Mouse (Mus musculus): ENCODE results near the gene Plekhh2. TPM values are rescaled to one million over a fixed set of nuclear protein-coding genes. Genes with fewer than 3 reads are reported as not detected.
A peak's percentile ranks its signal among the peaks of the same experiment; 100 is the strongest.

Plekhh2 gene
- total and polyA plus RNA-seq, 3 experiments: 1.4 to 2.0 (median 1.7) TPM

DNA sequence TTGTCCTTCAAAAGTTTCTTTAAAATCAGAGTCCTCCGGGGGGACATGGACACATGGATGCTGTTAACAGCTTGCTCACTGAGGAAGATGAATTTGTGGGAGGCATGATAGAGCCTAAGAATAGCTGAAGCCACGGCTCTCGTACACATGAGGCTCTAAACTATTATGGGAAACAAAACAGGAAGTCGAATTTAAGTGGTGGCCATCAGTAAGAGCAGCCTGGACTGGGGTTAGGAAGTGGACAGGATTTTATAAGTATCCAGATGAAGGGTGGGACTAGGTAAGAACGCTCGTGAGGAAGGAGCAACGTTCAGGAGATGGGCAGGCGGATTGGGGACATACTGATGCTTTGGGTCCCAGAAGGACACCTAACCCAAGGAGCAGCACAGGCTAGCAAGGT is 67.6 kb downstream of the Plekhh2 start:
- Histone ChIP-seq H3K4me1 (ENCODE audit: control insufficient read depth, insufficient read depth, low read length) (peaks cover 9% of the 10 kb centered on the region), H3K27me3 (ENCODE audit: control insufficient read depth, insufficient read depth, low read length) (no peaks in the 10 kb centered on the region), H3K27ac (peak overlapping the region; percentile 38), H3K79me2 (replicated peaks; ENCODE audit: control insufficient read depth, insufficient read depth, low read length) (no peaks in the 10 kb centered on the region), H3K4me3 (no peak overlapping the region), H3K36me3 (ENCODE audit: control insufficient read depth, insufficient read depth, low read length) (no peaks in the 10 kb centered on the region), H3K9ac (ENCODE audit: low read depth, low read length) (no peak overlapping the region)
- TF ChIP-seq EP300 (IDR thresholded peaks at IDR 0.05; ENCODE audit: insufficient read depth, low read depth, low read length) (no peak), POLR2A (IDR thresholded peaks at IDR 0.05; ENCODE audit: insufficient read depth, low read depth, low read length) (peak; percentile 34; the same call in 1 of the 2 replicates)
- 25% methylated on average over 8 of the region's 8 CpGs for WGBS
- intact Hi-C loops (cut with DNase I): loop anchor here (5.0 kb wide), 1 partner anchor 42 kb away; no protein-coding TSS in a partner anchor
- no peak for DNase-seq

DNA sequence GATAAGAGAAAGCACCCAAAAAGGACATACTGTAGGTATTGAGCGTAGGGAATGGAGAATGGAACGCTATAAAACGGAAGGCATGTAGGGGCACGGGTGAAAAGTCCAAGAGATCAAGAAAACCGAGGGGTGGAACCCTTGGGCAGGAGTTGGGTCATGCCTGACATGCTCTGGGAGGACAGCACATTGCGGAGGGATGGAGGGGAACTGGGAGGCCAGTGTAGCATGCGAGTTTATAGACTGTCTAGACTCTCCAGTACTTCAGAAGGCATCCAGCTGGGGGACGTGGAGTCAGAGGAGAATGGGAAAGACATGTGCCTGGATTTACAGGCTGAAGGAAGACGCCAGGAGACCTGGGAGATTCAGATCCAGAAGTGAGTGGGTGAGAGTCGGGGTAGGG is 68.1 kb downstream of the Plekhh2 start:
- TF ChIP-seq EP300 (IDR thresholded peaks at IDR 0.05; ENCODE audit: insufficient read depth, low read depth, low read length): no peak
- H3K79me2 ChIP-seq (replicated peaks; ENCODE audit: control insufficient read depth, insufficient read depth, low read length): no peaks in the 10 kb centered on the region
- H3K36me3 ChIP-seq (ENCODE audit: control insufficient read depth, insufficient read depth, low read length): no peaks in the 10 kb centered on the region; the same call in 1 of the 2 replicates
- peak overlapping the region; percentile 38 for H3K27ac ChIP-seq
- intact Hi-C loops (cut with DNase I): loop anchor here (5.0 kb wide), 1 partner anchor 43 kb away; no protein-coding TSS in a partner anchor
- no peak overlapping the region for H3K4me3 ChIP-seq
- 77% methylated on average over 10 of the region's 10 CpGs for WGBS
- no peaks in the 10 kb centered on the region for H3K27me3 ChIP-seq (ENCODE audit: control insufficient read depth, insufficient read depth, low read length)
- no peak for DNase-seq
- H3K9ac ChIP-seq (ENCODE audit: low read depth, low read length): no peak overlapping the region
- H3K4me1 ChIP-seq (ENCODE audit: control insufficient read depth, insufficient read depth, low read length): peaks cover 11% of the 10 kb centered on the region

DNA sequence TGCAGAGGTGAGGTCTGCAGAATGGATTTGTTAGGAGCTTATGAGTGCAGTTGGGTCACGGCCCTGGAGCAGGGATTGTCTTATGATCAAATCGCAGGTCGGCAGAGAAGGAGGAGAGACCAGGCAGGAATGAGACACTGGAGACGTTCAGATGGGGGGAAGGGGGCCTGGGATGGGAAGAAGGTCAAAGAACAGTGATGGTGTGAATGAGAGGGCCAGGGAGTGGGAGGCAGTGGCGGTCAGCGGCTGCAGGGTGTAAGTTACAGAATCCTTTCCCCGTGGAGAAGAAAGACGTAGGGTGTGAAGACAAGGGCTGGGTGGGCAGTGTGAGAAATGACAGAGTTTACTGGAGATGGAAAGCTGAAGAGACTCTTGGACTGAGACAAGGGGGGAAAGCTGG is 69.1 kb downstream of the Plekhh2 start:
- WGBS: 68% methylated on average over 8 of the region's 8 CpGs
- no peak for DNase-seq
- peaks cover 13% of the 10 kb centered on the region for H3K4me1 ChIP-seq (ENCODE audit: control insufficient read depth, insufficient read depth, low read length)
- no peaks in the 10 kb centered on the region for H3K79me2 ChIP-seq (replicated peaks; ENCODE audit: control insufficient read depth, insufficient read depth, low read length)
- no peak for TF ChIP-seq CTCF (IDR thresholded peaks at IDR 0.05)
- no peak for TF ChIP-seq POLR2A (IDR thresholded peaks at IDR 0.05; ENCODE audit: insufficient read depth, low read depth, low read length)
- TF ChIP-seq EP300 (IDR thresholded peaks at IDR 0.05; ENCODE audit: insufficient read depth, low read depth, low read length): no peak
- H3K27me3 ChIP-seq (ENCODE audit: control insufficient read depth, insufficient read depth, low read length): no peaks in the 10 kb centered on the region
- intact Hi-C loops (cut with DNase I): no loop called here
- H3K4me3 ChIP-seq: no peak overlapping the region
- no peaks in the 10 kb centered on the region; the same call in 1 of the 2 replicates for H3K36me3 ChIP-seq (ENCODE audit: control insufficient read depth, insufficient read depth, low read length)
- no peak overlapping the region for H3K9ac ChIP-seq (ENCODE audit: low read depth, low read length)
- H3K27ac ChIP-seq: no peak overlapping the region

DNA sequence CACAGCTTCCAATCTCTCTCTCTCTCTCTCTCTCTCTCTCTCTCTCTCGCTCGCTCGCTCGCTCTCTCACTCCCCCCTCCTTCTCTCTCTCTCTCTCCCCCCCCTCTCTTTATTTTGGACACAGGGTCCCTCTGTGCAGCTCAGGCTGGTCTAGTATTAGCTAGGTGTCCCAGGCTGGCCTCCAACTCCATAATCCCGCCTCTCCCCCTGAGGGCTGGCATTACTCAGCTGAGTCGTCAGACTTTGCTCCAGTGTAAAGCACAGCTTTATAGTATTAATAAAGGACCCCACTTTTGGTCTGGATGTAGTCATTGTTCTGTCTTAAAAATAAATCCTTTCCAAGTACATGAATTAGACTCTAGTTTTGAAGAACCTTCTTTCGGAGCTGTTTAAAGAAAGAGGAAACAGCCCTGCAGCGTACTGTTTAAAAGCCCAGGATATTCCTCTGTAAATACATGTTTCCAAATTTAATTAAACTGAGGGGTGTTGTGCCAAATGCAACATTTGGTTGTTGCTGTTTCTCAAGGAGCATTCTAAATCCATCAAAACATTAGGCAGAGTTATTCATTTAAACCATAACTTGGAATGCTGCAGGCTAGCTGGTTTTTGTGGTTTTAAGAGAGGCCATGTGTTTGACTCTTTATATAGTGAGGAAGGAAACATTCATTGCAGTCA is 70.2 kb downstream of the Plekhh2 start:
- WGBS: 59% methylated on average over 8 of the region's 8 CpGs
- intact Hi-C loops (cut with DNase I): no loop called here
- no peaks in the 10 kb centered on the region for H3K79me2 ChIP-seq (replicated peaks; ENCODE audit: control insufficient read depth, insufficient read depth, low read length)
- H3K4me3 ChIP-seq: no peak overlapping the region
- no peak for TF ChIP-seq POLR2A (IDR thresholded peaks at IDR 0.05; ENCODE audit: insufficient read depth, low read depth, low read length)
- no peak for TF ChIP-seq CTCF (IDR thresholded peaks at IDR 0.05)
- TF ChIP-seq EP300 (IDR thresholded peaks at IDR 0.05; ENCODE audit: insufficient read depth, low read depth, low read length): no peak
- no peak overlapping the region for H3K9ac ChIP-seq (ENCODE audit: low read depth, low read length)
- no peaks in the 10 kb centered on the region for H3K27me3 ChIP-seq (ENCODE audit: control insufficient read depth, insufficient read depth, low read length)
- no peak overlapping the region for H3K27ac ChIP-seq
- DNase-seq: no peak
- no peaks in the 10 kb centered on the region; the same call in 1 of the 2 replicates for H3K36me3 ChIP-seq (ENCODE audit: control insufficient read depth, insufficient read depth, low read length)
- peaks cover 13% of the 10 kb centered on the region for H3K4me1 ChIP-seq (ENCODE audit: control insufficient read depth, insufficient read depth, low read length)

DNA sequence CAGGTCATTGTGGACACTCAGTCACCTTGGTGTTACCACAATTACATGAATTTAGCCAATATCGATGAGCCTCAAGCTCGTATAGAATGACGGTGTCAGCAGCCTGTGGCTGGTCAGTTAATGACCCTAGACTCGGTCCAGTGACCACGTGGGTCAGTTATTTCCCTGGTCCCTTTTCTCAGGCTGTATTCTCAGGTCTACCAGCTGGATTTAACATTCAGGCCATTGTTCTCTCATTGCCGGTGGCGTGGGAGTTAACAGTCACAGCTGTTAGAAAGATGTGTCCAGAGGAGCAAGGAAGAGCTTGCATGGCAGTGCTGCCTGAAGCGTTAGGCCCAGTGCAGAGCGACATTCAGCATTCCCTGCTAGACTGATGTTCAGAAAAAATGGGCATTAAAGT is 72.4 kb downstream of the Plekhh2 start:
- DNase-seq: peak in 1 of 2 experiments; percentile 35
- H3K27ac ChIP-seq: peak overlapping the region; percentile 48; the same call in 1 of the 2 replicates
- intact Hi-C loops (cut with DNase I): no loop called here
- H3K4me1 ChIP-seq (ENCODE audit: control insufficient read depth, insufficient read depth, low read length): peaks cover 12% of the 10 kb centered on the region
- no peaks in the 10 kb centered on the region for H3K79me2 ChIP-seq (replicated peaks; ENCODE audit: control insufficient read depth, insufficient read depth, low read length)
- no peaks in the 10 kb centered on the region; the same call in 1 of the 2 replicates for H3K36me3 ChIP-seq (ENCODE audit: control insufficient read depth, insufficient read depth, low read length)
- H3K27me3 ChIP-seq (ENCODE audit: control insufficient read depth, insufficient read depth, low read length): no peaks in the 10 kb centered on the region
- TF ChIP-seq POLR2A (IDR thresholded peaks at IDR 0.05; ENCODE audit: insufficient read depth, low read depth, low read length) (peak; percentile 40; the same call in 1 of the 2 replicates), CTCF (IDR thresholded peaks at IDR 0.05) (no peak), EP300 (IDR thresholded peaks at IDR 0.05; ENCODE audit: insufficient read depth, low read depth, low read length) (peak; percentile 75)
- 52% methylated on average over 9 of the region's 9 CpGs for WGBS
- no peak overlapping the region for H3K9ac ChIP-seq (ENCODE audit: low read depth, low read length)
- no peak overlapping the region for H3K4me3 ChIP-seq

DNA sequence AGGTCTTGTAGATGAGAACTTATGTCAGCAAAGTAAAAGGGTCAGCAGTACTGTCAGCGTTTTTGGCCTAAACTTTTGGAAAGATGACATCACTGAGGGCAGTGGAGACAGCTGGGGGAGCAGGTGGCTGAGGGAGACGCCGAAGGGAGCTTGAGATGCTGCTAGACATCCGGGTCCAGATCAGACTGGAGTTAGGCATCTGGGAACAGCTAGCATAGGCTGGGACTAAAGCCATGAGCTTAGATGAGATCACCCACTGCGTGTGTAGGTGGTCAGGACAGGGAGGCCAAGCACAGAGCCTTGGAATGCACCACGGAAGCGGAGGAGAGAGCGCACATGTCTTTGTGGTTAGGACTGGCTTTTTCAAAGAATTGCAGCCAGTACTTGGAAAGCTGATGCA is 73.4 kb downstream of the Plekhh2 start:
- Histone ChIP-seq H3K36me3 (ENCODE audit: control insufficient read depth, insufficient read depth, low read length) (no peaks in the 10 kb centered on the region; the same call in 1 of the 2 replicates), H3K9ac (ENCODE audit: low read depth, low read length) (no peak overlapping the region), H3K4me3 (no peak overlapping the region), H3K4me1 (ENCODE audit: control insufficient read depth, insufficient read depth, low read length) (peaks cover 7% of the 10 kb centered on the region), H3K27ac (peak overlapping the region; percentile 48; the same call in 1 of the 2 replicates), H3K27me3 (ENCODE audit: control insufficient read depth, insufficient read depth, low read length) (no peaks in the 10 kb centered on the region), H3K79me2 (replicated peaks; ENCODE audit: control insufficient read depth, insufficient read depth, low read length) (no peaks in the 10 kb centered on the region)
- peak; percentile 37 to 45 for DNase-seq
- intact Hi-C loops (cut with DNase I): no loop called here
- 32% methylated on average over 8 of the region's 8 CpGs for whole genome bisulfite sequencing
- TF ChIP-seq CTCF (IDR thresholded peaks at IDR 0.05): no peak
- no peak for TF ChIP-seq EP300 (IDR thresholded peaks at IDR 0.05; ENCODE audit: insufficient read depth, low read depth, low read length)
- no peak for TF ChIP-seq POLR2A (IDR thresholded peaks at IDR 0.05; ENCODE audit: insufficient read depth, low read depth, low read length)

Data from heart, adult 2 months (tissue).